Mouse (Mus musculus): Measurements from ENCODE around the gene Rtp2.

The Rtp2 gene

GRCm38 (mm10) chr16:23932294-23932693, at the start of gene Rtp2:
Gene Rtp2, minus strand, starts transcription at chr16:23932394.
- DNase-seq, result no peak

GRCm38 (mm10) chr16:23980991-23981720, 49.0 kb upstream of the Rtp2 start:
- DNase-seq, result peak; percentile 94

GRCm38 (mm10) chr16:23980201-23980870, 48.1 kb upstream of the Rtp2 start:
- DNase-seq, result peak; percentile 91

GRCm38 (mm10) chr16:23979446-23979845, 47.3 kb upstream of the Rtp2 start:
- peak; percentile 96 for DNase-seq

- DNase-seq, result peak; percentile 82
These were observed 46.3 kb upstream of the Rtp2 start for GRCm38 (mm10) chr16:23978495-23978894.

GRCm38 (mm10) chr16:23977732-23978131, 45.5 kb upstream of the Rtp2 start:
- DNase-seq, result peak; percentile 77

GRCm38 (mm10) chr16:23976196-23976595, 44.0 kb upstream of the Rtp2 start:
- DNase-seq, result no peak

GRCm38 (mm10) chr16:23973635-23974367, 41.6 kb upstream of the Rtp2 start:
- peak; percentile 84 for DNase-seq

- no peak for DNase-seq
These were observed 40.7 kb upstream of the Rtp2 start for GRCm38 (mm10) chr16:23972901-23973300.

- peak; percentile 91 for DNase-seq
These were observed 40.0 kb upstream of the Rtp2 start for GRCm38 (mm10) chr16:23972126-23972740.

- DNase-seq, result peak; percentile 93
These were observed 37.7 kb upstream of the Rtp2 start for GRCm38 (mm10) chr16:23969919-23970318.

- DNase-seq, result no peak
These were observed 36.7 kb upstream of the Rtp2 start for GRCm38 (mm10) chr16:23968888-23969287.

- DNase-seq, result peak; percentile 81
These were observed 35.1 kb upstream of the Rtp2 start for GRCm38 (mm10) chr16:23967301-23967700.

- DNase-seq, result peak; percentile 87
These were observed 33.9 kb upstream of the Rtp2 start for GRCm38 (mm10) chr16:23966066-23966465.

- peak; percentile 74 for DNase-seq
These were observed 32.6 kb upstream of the Rtp2 start for GRCm38 (mm10) chr16:23964706-23965367.

GRCm38 (mm10) chr16:23963896-23964668, 31.9 kb upstream of the Rtp2 start:
- peak; percentile 91 for DNase-seq

GRCm38 (mm10) chr16:23962401-23962800, 30.2 kb upstream of the Rtp2 start:
- no peak for DNase-seq

- DNase-seq, result no peak
These were observed 26.7 kb upstream of the Rtp2 start for GRCm38 (mm10) chr16:23958938-23959337.

- no peak for DNase-seq
These were observed 21.7 kb upstream of the Rtp2 start for GRCm38 (mm10) chr16:23953959-23954260.

GRCm38 (mm10) chr16:23953189-23953958, 21.2 kb upstream of the Rtp2 start:
- peak; percentile 88 for DNase-seq

GRCm38 (mm10) chr16:23952101-23952727, 20.0 kb upstream of the Rtp2 start:
- DNase-seq, result peak; percentile 62

Data from heart, adult 11 months (tissue).